Mouse (Mus musculus) liver, embryonic 14.5 days (tissue): ENCODE data around the gene AF067063. TPM values are rescaled to one million over a fixed set of nuclear protein-coding genes. Genes with fewer than 3 reads are reported as not detected.

Experiments
- ATAC-seq: fragments of 200-750 bp; cut with Nextera tagmentation; 2 replicates; pipeline ENCODE4 v1.8.0; 2017; ENCODE audit warnings: moderate number of reproducible peaks, mild to moderate bottlenecking, moderate library complexity; ENCODE audit not compliant: insufficient read depth
- DNase-seq, 3 experiments: peaks; one replicate each; pipeline ENCODE4 v3.0.0-alpha.2; 2012 to 2013; ENCODE audit warnings: low read depth in 3 of 3, low spot score in 3 of 3
- H3K27ac ChIP-seq: fragments of 300-500 bp; sonication (generic); 2 replicates; pipeline ENCODE4 v1.5.1; 2014; ENCODE audit warnings: moderate library complexity, mild to moderate bottlenecking, control low read depth, inconsistent platforms
- H3K27me3 ChIP-seq: fragments of 300-500 bp; sonication (generic); 2 replicates; pipeline ENCODE4 v1.6.1; 2014; ENCODE audit warnings: mild to moderate bottlenecking, low read length, moderate library complexity; ENCODE audit not compliant: control insufficient read depth, insufficient read depth
- H3K36me3 ChIP-seq: fragments of 300-500 bp; sonication (generic); replicated peaks from 2 replicates; pipeline ENCODE4 v1.6.1; 2014; ENCODE audit warnings: low read depth; ENCODE audit not compliant: control insufficient read depth, insufficient read depth
- H3K4me1 ChIP-seq, 2 experiments: fragments of 200-500 bp in 1 of 2; fragments of 300-500 bp in 1 of 2; sonication (generic) in 1 of 2; replicated peaks; 2 replicates each; pipeline ENCODE4 v1.6.1; 2012 to 2014; ENCODE audit warnings: antibody characterized with exemption in 1 of 2, inconsistent platforms in 1 of 2, low read length in 1 of 2; ENCODE audit not compliant: control insufficient read depth in 2 of 2, insufficient read depth in 2 of 2
- H3K4me2 ChIP-seq: fragments of 300-500 bp; sonication (generic); 2 replicates; pipeline ENCODE4 v1.6.1; 2014; ENCODE audit warnings: low read depth, mild to moderate bottlenecking, control low read depth, moderate library complexity
- H3K4me3 ChIP-seq, 2 experiments: fragments of 200-500 bp in 1 of 2; fragments of 300-500 bp in 1 of 2; sonication (generic) in 1 of 2; 2 replicates each; pipeline ENCODE4 v1.5.1; 2012 to 2014; ENCODE audit warnings: low read depth in 2 of 2, low read length in 2 of 2, mild to moderate bottlenecking in 2 of 2, control low read depth in 1 of 2, inconsistent platforms in 1 of 2, moderate library complexity in 1 of 2; ENCODE audit not compliant: insufficient read depth in 1 of 2
- H3K9ac ChIP-seq: fragments of 300-500 bp; sonication (generic); replicated peaks from 2 replicates; pipeline ENCODE4 v1.6.1; 2014; ENCODE audit warnings: mild to moderate bottlenecking, control low read depth, moderate library complexity
- H3K9me3 ChIP-seq: fragments of 300-500 bp; sonication (generic); 2 replicates; pipeline ENCODE4 v1.6.1; 2016; ENCODE audit warnings: low read length, mixed read lengths; ENCODE audit not compliant: control insufficient read depth
- CTCF ChIP-seq: IDR thresholded peaks from 2 replicates; pipeline ENCODE4 v1.5.1; 2016; ENCODE audit warnings: antibody characterized with exemption, low read depth, control low read depth
- EP300 ChIP-seq: IDR thresholded peaks from 2 replicates; pipeline ENCODE4 v1.6.1; 2016; ENCODE audit warnings: antibody characterized with exemption, low read depth
- WGBS: fragments of 180-500 bp; shearing (Covaris S2); extraction: QIAGEN DNeasy Blood & Tissue Kit; methylation state at CpG from one replicate; pipeline ENCODE4 v1.1.7; 2014; ENCODE audit not compliant: insufficient replicate concordance; 5-methylcytosine and 5-hydroxymethylcytosine counted together
- polyA plus RNA-seq, 2 experiments: library from polyadenylated mRNA; depleted of rRNA in 1 of 2; stranded (reverse) in 1 of 2; unstranded in 1 of 2; fragments of >200 nt; fragmentation: Nextera tagmentation in 1 of 2; extraction: Ambion mirVana in 1 of 2; gene quantifications; 2 replicates each; pipeline versions ENCODE4 v1.2.1 to v1.2.3; 2012 to 2014

AF067063 gene
- polyA plus RNA-seq, 2 experiments = not detected

DNA sequence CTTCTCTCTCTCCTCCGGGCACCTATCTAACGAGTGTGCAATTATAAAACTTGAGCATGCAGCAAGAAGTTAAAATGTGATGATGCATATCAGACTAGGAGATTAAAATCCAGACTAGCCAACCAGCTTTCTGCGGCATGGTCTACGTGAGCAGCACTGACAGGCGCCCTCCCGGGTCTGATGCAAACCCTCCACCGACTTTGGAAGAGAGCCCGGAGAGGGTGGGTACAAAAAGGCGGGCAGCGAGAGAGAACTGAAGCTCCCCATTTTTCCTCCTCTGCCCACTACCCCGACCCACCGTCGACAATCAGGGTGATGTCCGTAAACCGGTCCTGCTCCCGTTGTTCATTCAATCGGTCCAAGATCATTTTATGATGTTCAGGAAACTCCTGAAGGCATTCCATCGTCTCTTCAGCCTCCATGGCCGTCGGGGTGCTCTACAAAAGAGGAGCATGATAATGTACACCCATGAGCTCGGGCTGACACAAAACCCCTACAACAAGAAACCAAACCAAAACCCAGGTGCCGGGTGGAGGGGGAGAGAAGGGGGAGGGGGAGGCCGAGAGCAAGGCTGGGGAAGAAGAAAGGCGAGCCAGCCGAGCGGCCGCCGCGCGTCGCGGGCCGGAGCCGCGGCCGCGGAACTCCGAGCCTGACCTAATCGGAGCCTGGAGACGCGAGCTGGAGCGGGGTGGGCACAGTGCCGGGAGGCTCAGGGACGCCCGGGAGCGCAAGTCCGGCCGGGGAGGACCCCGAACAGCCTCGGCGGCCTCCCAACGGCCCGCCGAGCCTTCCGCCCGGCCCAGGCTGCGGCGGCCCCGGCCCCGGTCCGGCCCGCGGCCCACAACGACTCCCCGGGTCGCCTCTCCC lies 39.9 kb downstream of the AF067063 start:
- ATAC-seq (peak; percentile 61), DNase-seq (peak; percentile 25 to 45 (median 29))
- H3K4me1 ChIP-seq = peaks cover 8 to 11% of the 10 kb centered on the region in 2 experiments
- H3K9ac ChIP-seq = peak overlapping the region; percentile 98
- H3K27me3 ChIP-seq = no peaks in the 10 kb centered on the region
- TF ChIP-seq CTCF (no peak), EP300 (no peak)
- H3K36me3 ChIP-seq = peaks cover 27% of the 10 kb centered on the region
- H3K4me3 ChIP-seq = peak overlapping the region; percentile 92 to 95
- peak overlapping the region; percentile 82 for H3K4me2 ChIP-seq
- no peaks in the 10 kb centered on the region for H3K9me3 ChIP-seq
- under 1% methylated on average over 51 of the region's 66 CpGs for WGBS
- peak overlapping the region; percentile 61 for H3K27ac ChIP-seq

DNA sequence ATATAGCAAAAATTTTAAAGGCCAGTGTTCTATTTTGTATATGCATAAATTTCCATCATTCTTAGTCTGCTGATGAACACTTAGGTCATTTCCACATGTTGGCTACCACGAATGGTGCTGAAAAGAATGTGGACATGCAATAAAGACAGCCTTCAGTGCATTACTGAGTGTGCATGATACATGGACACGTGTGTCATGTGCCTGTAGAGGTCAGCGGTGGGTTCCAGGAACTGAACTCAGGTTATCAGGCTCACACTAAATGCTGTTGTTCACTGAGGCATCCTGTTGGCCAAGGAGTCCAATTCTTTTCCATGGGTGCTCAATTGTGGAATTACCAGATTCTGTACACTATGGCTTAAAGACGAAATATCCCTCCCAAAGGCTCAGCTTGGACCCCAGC lies 46.4 kb downstream of the AF067063 start:
- DNase-seq = no peak
- no peak for ATAC-seq
- Histone ChIP-seq H3K4me2 (no peak overlapping the region), H3K4me3 (no peak overlapping the region), H3K27me3 (no peaks in the 10 kb centered on the region), H3K27ac (no peak overlapping the region), H3K4me1 (no peaks in the 10 kb centered on the region), H3K36me3 (peaks cover 40% of the 10 kb centered on the region), H3K9ac (no peak overlapping the region), H3K9me3 (no peaks in the 10 kb centered on the region)
- 76% methylated on average over 4 of the region's 4 CpGs for WGBS
- TF ChIP-seq EP300 = no peak
- no peak; the same call in 1 of the 2 replicates for TF ChIP-seq CTCF

Other genes with a start within 250 kb of the AF067063 start
- 0.01 TPM in 1 of 2 replicates, not detected in the other for gene Ccl28, start 206.4 kb downstream of the AF067063 start, polyA plus RNA-seq (2012; rRNA removed)
- gene Ccl28, start 206.4 kb downstream of the AF067063 start, polyA plus RNA-seq (2014; fragmentation: Nextera tagmentation; extraction: Ambion mirVana) = not detected in 2 replicates
- gene Hmgcs1, start 139.8 kb downstream of the AF067063 start, polyA plus RNA-seq (2012; rRNA removed) = 55.0 and 76.5 TPM in 2 replicates
- 110 and 137 TPM in 2 replicates for gene Hmgcs1, start 139.8 kb downstream of the AF067063 start, polyA plus RNA-seq (2014; fragmentation: Nextera tagmentation; extraction: Ambion mirVana)
- 0.01 and 0.02 TPM in 2 replicates for gene Nim1k, start 74.3 kb downstream of the AF067063 start, polyA plus RNA-seq (2012; rRNA removed)
- gene Nim1k, start 74.3 kb downstream of the AF067063 start, polyA plus RNA-seq (2014; fragmentation: Nextera tagmentation; extraction: Ambion mirVana) = 0.13 TPM in 1 of 2 replicates, not detected in the other
- gene Zfp131, start 39.3 kb downstream of the AF067063 start, polyA plus RNA-seq (2012; rRNA removed) = 5.4 and 9.4 TPM in 2 replicates
- gene Zfp131, start 39.3 kb downstream of the AF067063 start, polyA plus RNA-seq (2014; fragmentation: Nextera tagmentation; extraction: Ambion mirVana) = 11.7 and 13.9 TPM in 2 replicates
- gene D13Ertd608e, start 5.8 kb upstream of the AF067063 start, polyA plus RNA-seq (2012; rRNA removed) = not detected in 2 replicates
- not detected in 2 replicates for gene D13Ertd608e, start 5.8 kb upstream of the AF067063 start, polyA plus RNA-seq (2014; fragmentation: Nextera tagmentation; extraction: Ambion mirVana)
- not detected in 2 replicates for gene Tcstv1, start 64.6 kb upstream of the AF067063 start, polyA plus RNA-seq (2012; rRNA removed)
- not detected in 2 replicates for gene Tcstv1, start 64.6 kb upstream of the AF067063 start, polyA plus RNA-seq (2014; fragmentation: Nextera tagmentation; extraction: Ambion mirVana)
- not detected in 2 replicates for gene Gm21761, start 99.1 kb upstream of the AF067063 start, polyA plus RNA-seq (2012; rRNA removed)
- not detected in 2 replicates for gene Gm21761, start 99.1 kb upstream of the AF067063 start, polyA plus RNA-seq (2014; fragmentation: Nextera tagmentation; extraction: Ambion mirVana)
- not detected in 2 replicates for gene B020031M17Rik, start 120.6 kb upstream of the AF067063 start, polyA plus RNA-seq (2012; rRNA removed)
- not detected in 2 replicates for gene B020031M17Rik, start 120.6 kb upstream of the AF067063 start, polyA plus RNA-seq (2014; fragmentation: Nextera tagmentation; extraction: Ambion mirVana)
- not detected in 2 replicates for gene Gm36079, start 196.8 kb upstream of the AF067063 start, polyA plus RNA-seq (2012; rRNA removed)
- not detected in 2 replicates for gene Gm36079, start 196.8 kb upstream of the AF067063 start, polyA plus RNA-seq (2014; fragmentation: Nextera tagmentation; extraction: Ambion mirVana)
- 0.06 and 0.08 TPM in 2 replicates for gene Gm21188, start 222.0 kb upstream of the AF067063 start, polyA plus RNA-seq (2012; rRNA removed)
- gene Gm21188, start 222.0 kb upstream of the AF067063 start, polyA plus RNA-seq (2014; fragmentation: Nextera tagmentation; extraction: Ambion mirVana) = 0.34 TPM in 1 of 2 replicates, not detected in the other